Mouse (Mus musculus) thymus, postnatal 14 days (tissue): ENCODE data around the gene Rgs12.

ENCODE experiments used
- DNase-seq: peaks from one replicate; pipeline ENCODE4 v3.0.0; 2021

Gene Rgs12

GRCm38 (mm10) chr5:34948861-34949760, at the start of gene Rgs12:
Gene Rgs12 (plus strand): TSS chr5:34949445.
- peak; percentile 91 for DNase-seq

DNA sequence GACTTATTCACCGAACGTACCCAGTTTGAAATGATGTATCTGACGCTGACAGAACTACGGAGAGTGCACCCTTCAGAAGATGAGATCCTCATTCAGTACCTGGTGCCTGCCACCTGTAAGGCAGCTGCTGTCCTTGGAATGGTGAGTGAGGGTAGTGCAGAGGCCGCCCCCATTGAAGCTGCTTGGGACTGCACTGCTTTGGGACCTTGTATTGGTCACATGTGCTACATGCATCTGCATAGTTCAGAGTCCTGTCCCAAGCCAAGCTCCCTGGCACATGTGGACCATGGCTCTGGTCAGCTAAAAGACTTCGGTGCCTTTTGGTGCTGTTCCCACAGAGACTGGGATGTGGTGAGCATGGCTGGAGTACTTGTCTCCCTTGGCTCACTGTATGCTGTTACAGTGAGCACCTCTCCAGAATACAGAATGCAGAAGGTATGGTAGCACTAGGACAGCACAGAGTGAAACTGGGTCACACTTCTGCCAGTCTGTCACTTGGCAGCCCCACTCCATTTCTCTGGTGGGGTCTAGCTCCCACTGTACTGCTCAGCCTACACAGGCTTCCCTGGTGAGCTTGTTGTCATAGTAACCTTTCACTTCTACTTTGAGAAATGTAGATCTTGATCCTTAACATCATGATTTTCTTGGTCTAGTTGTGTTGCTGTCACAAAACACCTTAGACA, 49.3 kb upstream of the Rgs12 start:
- DNase-seq: no peak

DNA sequence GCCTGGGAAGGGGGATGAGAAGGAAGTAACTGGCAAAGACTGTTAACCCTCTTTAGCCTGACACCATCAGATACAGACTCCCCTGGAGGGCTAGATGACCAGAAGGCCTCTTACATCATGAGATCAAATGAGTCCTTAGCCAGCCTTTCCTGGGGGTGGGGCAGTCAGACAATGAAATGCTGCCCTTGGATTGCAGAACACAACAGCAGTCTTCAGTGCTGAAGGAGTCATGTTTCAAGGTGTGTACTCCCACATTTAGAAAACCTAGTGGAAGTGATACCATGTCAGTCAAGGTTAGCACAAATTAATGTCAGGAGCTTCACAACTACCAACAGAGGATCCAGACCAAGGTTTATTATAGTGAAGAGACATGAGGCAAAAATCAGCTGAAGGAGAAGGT, 46.9 kb upstream of the Rgs12 start:
- no peak for DNase-seq

DNA sequence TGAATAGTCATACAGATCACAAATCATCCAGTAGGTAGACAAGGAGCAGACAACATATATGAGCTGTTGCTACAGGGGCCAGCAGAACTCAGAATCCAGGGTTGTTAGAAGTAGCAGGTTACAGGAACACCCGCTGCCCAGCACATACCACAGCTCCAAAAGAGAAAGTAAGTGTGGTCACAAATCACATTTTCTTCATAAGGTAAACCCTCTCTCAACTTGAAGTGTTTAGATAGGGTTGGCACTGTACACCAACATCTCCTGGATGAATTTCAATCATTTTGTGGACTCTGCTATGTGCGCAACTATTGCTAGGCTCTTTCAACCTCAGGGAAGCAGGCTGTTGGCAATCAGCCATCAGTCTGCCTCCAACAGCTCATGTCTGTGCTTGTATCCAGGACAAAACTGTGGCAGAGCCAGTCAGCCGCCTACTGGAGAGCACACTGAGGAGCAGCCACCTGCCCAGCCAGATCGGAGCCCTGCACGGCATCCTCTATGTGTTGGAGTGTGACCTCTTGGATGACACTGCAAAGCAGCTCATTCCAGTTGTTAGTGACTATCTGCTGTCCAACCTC, 46.3 kb upstream of the Rgs12 start:
- no peak for DNase-seq

DNA sequence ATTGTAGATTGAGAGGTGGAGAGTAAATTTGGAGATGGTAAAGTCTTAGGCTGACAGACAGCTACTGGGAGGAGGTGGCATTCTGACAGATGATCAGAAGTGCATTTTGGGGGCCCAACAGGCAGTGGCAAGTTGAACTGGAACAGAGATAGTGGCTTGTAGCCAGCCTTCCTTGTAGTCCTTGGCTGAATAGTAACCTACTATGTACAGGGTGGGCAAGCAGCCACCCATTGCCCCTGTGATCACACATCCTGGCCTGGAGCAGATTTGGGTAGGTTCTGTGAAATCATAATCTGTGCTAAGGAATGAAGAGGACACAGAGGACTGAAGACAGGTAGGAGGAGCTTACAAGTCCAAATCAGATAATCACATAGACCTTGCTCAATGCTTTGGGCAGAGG, 44.8 kb upstream of the Rgs12 start:
- no peak for DNase-seq

- DNase-seq: no peak
These were observed 42.0 kb upstream of the Rgs12 start for GRCm38 (mm10) chr5:34907230-34907629.

DNA sequence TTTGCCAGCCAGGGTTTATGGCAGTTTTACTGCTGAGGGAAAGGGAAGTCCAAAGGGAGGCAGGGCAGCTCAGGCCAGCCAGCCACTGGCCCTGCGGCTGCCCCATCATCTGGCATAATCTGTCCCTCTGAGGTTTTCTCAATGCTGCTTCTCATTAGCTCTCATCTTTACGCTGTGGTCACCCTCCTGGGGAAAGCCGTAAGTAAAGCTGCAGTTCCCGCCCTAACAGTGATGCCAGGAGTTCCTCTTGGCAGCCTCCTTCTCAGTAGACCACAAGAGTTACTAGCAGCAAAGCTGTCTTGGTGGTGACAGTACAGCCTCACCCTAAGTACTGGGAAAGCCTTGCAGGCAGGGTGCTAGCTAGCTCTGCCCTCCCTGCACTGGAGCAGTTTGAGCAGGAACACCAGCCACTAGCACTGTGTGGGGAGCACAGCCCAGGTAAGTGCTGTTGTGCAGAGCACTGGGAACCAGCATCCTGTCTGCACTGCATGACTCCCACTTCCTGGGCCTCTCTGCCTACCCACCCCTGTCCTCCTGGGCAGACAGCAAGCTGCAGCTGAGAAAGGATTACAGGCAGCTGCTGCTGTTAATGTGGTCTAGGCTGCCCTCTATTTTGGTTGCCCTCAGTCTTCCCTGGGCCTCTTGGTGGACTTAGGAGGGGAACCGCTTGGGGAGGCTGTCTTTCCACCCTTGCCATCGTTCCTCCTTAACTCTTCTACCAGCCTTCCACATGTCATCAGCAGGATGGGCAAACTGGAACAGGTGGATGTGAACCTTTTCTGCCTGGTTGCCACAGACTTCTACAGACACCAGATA, 41.1 kb upstream of the Rgs12 start, which contains the start of gene Msantd1:
Gene Msantd1 (plus strand): TSS at position 103 of the 816 bp plus-strand sequence.
- DNase-seq: peak; percentile 71

- DNase-seq: peak; percentile 70
These were observed 40.3 kb upstream of the Rgs12 start for GRCm38 (mm10) chr5:34908726-34909633.

DNA sequence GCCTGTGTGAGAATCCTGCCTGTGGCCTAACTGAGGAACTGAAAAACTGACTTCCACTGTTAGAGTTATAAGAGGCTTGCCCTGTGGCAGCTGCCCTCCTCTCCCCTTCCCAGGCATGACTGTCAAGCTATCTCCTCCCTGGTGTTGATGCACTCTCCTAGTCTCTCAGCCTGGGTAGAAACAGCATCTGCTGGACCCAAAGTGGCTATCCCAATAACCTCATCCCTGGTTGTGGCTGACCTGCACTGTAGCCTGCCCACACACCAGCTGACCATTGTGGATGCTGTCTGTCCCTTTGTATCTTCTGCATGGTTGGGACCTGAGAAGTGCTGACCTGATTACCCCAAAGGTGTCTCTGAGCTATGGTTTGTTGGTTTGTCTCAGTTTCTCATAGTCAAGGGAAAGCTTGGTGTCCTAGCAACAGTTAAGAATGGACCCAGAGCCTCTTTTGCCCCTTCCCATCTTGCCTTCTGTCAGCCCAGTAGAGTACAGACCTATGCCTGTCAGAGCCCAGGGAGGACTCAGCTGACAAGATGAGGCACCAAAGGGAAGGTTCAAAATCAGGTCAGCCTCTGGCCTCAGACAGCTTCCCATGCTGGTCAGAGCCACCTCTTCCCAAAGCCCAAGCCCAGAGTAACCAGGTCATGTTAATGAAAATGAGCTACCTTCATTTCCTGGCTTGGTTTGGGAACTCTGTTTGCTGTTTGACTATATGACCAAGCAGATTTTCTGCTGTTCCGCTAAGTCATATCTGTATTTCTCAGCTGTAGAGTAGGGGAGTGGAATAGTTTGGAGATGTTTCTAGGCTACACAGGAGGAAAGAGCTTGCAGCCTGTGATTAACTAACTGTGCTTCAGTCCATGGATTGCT, 39.4 kb upstream of the Rgs12 start:
- DNase-seq: no peak

DNA sequence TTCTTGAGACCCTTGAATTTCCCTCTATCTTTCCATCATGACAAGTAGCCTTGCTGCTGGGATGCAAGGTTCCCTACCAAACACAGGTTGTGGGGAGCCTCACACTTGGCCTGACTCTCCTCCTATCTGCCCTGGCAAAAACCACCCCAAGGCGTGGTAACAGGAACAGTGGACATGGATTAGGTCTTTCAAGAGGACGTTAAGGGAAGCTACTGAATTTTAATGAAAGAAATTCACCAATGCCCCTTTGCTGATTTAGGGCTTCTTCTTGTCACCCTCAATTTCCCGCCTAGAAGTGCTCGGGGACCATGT, 38.8 kb upstream of the Rgs12 start:
- DNase-seq: no peak

GRCm38 (mm10) chr5:34915801-34916200, 33.4 kb upstream of the Rgs12 start:
- peak; percentile 83 for DNase-seq

DNA sequence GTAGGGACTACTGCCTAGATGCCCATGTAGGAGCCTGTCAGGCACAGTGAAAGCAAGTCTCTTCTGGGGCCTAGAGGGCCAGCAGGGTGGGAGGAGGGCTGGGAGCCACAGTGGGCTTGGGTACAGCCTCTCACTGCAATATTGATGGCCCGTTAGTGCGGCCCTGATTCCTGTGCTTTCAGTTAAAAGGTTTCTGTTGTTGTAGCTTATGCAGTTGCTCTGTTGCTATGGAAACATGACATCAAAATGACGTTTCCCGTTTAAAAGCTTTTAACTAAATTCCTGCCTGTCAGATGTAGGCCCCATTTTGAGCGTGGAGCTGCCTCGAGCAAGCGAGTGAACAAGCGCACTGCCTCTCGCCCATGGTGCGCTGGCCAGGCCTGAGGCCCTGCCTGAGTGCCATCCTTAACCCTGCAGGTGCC, 32.0 kb upstream of the Rgs12 start:
- DNase-seq: no peak

DNA sequence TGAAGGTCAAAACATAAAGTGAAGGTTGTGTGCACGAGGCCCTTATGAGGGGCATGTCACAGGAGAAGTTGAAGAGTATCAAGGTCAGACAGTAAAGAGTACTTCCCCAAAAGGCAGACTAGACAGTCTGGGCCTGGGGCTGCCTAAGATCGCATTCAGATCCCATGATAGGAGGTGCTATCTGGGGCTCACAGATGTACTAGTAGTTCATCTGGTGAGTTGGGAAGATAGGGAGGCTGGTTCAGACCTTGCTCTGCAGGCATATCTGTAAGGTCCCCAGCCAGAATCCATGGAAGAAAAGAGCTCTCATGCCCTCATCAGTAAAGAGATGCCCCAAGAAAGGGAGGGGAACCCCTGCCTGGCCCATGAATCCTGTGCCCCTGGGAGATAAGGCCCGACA, 30.5 kb upstream of the Rgs12 start:
- no peak for DNase-seq

- DNase-seq: no peak
These were observed 26.7 kb upstream of the Rgs12 start for GRCm38 (mm10) chr5:34922531-34922930.

DNA sequence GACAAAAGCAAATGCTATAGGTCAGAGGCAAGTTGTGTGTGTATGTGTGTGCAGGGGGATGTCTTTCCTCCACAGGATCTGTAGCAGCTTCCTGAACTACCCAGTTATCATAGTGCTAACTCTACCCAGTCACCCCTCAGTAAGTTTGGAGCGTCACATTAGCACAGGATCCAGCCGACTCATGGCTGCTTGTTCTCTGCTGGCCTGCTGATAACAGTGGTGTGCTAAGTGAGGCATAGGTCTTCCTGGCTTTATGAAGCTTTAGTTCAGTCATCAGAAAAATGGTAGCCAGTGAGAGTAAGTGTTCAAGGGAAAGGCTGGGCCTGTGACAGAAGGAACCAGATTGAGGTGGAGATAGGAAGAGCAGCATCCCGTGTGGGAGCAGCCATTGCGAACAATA, 25.3 kb upstream of the Rgs12 start:
- DNase-seq: no peak

GRCm38 (mm10) chr5:34924519-34924918, 24.7 kb upstream of the Rgs12 start:
- no peak for DNase-seq

DNA sequence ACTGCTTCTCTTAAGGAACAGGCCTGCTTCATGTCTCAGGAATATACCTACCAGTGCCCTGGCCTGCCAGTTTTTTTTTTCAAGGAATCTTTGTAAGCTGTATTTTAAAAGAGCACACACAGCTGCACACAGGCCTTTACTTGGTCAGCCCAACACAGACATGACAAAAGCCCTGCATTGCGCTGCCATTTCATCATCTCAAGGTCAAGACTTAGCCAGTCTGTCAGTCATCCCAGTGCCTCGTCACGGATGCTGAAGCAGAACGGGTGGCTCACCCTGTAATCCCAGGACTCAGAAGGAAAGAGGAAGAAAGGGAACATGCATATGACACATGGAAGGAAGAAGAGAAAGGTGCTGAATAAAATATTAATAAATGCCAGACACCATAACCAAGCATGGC, 21.6 kb upstream of the Rgs12 start:
- no peak for DNase-seq

- DNase-seq: no peak
These were observed 18.9 kb upstream of the Rgs12 start for GRCm38 (mm10) chr5:34930151-34930975.

- no peak for DNase-seq
These were observed 18.2 kb upstream of the Rgs12 start for GRCm38 (mm10) chr5:34931091-34931490.
